Mouse (Mus musculus): Measurements from ENCODE around the gene Nav2.

The Nav2 gene

GRCm38 (mm10) chr7:49158641-49159381, 250.3 kb downstream of the Nav2 start:
- no peak for DNase-seq (ENCODE audit: low spot score in 2 of 2)

DNA sequence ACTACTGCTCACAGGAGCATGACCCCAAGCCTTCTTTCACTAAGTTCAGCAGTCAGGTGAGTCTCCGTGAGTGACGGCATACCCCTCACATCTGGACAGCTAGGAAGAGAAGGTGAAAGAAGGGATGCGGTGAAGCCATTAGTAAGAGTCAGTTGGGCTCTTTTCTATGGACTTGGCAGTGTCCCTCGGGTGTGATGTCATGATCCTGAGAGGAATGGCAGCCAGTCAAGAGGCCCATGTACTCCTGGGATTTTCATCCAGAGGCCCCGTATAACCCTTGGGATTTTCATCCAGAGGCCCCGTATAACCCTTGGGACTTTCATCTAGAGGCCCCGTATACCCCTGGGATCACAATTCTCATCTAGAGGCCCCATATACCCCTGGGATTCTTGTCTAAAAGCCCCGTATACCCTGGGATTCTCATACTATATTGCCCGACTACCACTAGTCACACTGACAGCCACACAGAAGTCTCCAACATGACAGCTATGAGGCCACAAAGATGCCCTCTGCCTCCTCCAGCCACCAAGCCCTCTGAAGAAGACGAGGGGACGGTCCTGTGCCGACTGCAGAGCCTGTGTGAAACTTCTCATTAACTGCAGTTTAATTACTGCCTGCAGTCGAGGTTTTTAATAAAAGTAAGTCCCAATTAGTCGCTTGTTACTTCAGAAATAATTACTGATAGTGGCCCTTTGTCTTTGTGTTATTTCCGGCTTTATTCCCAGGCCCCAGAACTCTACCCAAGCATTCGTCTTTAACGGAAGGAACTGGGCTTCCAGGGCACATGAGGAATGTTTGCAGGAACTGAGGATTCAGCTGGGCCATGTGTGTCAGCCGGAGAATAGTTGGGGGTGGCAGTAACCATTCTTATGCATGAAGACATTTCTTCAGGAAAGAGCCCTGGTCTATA, 251.4 kb downstream of the Nav2 start:
- no peak for DNase-seq (ENCODE audit: low spot score in 2 of 2)

DNA sequence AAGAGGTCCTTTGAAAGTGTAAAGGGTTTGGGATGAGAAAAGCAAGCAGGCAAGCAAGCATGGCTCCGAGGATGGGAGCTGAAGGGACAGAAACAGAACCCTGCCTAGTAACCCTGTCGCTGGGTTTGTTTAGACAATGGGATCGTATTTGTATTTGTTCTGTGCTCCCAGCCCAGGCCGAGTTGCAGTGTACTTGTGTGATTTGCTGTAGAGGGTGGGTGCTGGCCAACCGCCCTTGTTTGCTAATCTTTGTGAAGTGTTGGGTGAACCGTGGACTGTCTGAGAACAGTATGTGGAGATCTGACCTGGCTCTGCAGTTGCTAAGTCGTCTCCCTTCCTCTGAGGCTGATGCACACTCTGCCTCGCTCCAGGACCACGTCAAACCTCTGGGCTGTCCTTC, 253.6 kb downstream of the Nav2 start:
- DNase-seq (ENCODE audit: low spot score in 2 of 2): no peak

DNA sequence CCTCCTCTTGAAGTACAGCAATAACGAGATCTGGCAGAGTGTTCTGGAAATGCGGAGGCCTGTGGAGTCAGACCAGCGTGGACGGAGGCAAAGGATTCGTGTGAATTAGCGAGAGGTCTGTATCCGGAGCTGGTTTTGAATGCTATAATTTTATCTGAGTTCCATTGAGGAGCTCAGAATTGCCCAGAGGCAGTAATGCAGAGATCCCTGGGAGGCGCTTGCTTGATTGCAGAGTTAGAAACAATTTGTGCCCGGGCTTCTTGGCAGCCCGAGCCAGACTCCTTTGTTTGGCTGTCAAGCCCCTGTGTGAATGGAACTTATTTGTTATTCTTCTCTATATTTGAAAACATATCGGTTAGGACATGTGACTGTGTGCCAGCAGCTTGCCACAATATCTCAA, 255.3 kb downstream of the Nav2 start:
- no peak for DNase-seq (ENCODE audit: low spot score in 2 of 2)

GRCm38 (mm10) chr7:49164868-49165267, 256.4 kb downstream of the Nav2 start:
- DNase-seq (ENCODE audit: low spot score in 2 of 2): no peak

DNA sequence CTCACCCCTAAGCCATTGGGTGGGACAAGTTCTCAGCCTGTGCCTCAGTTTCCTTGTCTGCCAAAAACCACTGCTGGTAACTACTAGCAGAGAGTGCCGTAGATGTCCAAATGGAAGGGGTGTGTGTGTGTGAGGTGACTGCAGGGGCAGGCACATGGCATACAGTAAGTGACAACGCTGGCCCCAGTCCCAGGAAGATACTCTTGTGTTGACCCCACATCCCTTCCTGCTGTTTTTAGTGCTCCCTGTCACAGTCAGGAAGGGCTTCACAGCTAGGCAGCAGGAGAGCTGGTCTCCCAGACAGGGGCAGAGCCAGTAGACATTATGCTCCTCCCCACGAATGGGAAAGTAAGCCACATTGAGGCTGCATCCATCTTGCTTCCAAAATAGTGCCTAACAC, 264.4 kb downstream of the Nav2 start:
- DNase-seq (ENCODE audit: low spot score in 2 of 2): no peak

DNA sequence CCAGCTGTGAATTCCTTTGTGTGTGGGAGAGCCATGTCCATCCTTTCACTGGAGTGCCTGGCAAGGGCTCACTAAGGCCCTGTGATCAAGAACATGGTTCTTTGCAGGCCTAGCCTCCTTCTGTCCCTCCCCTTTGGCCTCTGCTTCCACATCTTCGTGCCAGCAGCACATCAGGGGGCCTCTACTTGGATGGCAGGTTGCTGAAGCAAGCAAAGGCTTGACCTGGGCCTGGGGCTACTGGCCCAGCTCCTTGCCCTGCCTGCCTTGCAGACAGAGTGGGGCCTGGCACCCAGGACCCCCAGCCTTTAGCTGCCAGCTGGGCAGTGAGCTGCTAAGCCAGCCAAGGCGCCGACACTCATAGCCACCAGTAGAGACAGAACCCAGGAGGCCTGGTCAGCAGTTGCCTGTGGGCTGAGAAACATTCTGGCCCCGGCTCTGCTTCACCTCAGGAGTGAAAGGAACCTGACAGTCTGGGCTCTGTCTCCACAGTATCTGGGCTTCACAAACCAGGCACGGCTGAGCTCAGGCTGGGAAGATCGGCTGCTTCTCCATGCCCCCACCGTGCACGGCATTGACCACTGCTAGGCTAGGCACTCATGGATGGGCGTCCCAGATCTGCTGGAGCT, 267.4 kb downstream of the Nav2 start:
- DNase-seq (ENCODE audit: low spot score in 2 of 2): no peak

DNA sequence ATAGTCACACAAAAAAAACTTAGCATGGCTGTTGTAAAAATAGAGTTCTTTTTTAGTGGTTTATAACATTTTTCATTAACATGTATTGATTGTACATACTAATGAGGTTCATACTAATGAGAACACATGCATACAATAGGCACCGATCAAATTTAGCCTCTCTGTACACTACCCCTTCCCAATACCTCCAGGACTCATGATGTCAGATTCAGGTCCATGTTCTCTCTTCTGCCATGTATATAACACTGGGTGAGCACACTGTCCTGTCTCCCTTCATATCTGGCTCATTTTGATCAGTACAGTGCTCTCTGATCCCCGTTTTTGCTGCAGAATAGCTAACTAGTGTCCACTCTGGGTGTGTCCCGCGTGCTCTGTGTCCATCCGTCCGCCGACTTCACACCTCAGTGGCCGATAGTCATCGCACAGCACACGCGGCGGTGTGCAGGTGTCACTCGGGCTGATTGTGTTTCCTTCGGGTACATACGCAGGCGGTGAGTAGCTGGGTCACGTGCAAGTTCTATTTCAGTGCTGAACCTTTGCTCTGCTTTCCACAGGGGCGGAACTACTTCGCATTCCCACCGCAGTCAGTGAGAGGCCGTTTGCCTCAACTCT, 268.2 kb downstream of the Nav2 start:
- peak; percentile 27 to 51 for DNase-seq (ENCODE audit: low spot score in 2 of 2)

DNA sequence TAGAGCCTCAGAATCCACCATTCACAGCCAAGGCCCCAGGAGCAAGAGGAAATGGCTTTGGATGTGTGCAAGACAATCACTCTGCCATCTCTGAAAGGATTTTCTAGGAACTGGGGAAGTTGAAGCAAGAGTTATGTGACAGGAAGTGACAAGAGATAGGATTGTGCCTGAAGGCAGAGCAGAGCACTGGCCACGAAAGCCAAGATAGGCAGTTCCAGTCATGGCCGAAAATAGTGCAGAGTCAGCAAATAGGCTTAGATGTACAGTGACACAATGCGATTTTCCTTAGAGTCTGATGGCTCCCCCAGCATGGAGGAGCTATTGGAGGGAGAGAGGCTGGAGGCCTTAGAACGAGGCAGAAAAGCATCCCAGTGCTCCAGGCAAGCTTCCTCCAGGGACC, 269.7 kb downstream of the Nav2 start:
- DNase-seq (ENCODE audit: low spot score in 2 of 2): no peak

GRCm38 (mm10) chr7:49181010-49181409, 272.5 kb downstream of the Nav2 start:
- DNase-seq (ENCODE audit: low spot score in 2 of 2): no peak

- DNase-seq (ENCODE audit: low spot score in 2 of 2): no peak
Observed at GRCm38 (mm10) chr7:49182427-49182826, 273.9 kb downstream of the Nav2 start.

- DNase-seq (ENCODE audit: low spot score in 2 of 2): no peak
Observed at GRCm38 (mm10) chr7:49183696-49184095, 275.2 kb downstream of the Nav2 start.

- no peak for DNase-seq (ENCODE audit: low spot score in 2 of 2)
Observed at GRCm38 (mm10) chr7:49185991-49186390, 277.5 kb downstream of the Nav2 start.

- DNase-seq (ENCODE audit: low spot score in 2 of 2): no peak
Observed at GRCm38 (mm10) chr7:49189364-49189763, 280.8 kb downstream of the Nav2 start.

GRCm38 (mm10) chr7:49190231-49190985, 281.9 kb downstream of the Nav2 start:
- no peak for DNase-seq (ENCODE audit: low spot score in 2 of 2)

- no peak for DNase-seq (ENCODE audit: low spot score in 2 of 2)
Observed at GRCm38 (mm10) chr7:49191081-49191678, 282.7 kb downstream of the Nav2 start.

DNA sequence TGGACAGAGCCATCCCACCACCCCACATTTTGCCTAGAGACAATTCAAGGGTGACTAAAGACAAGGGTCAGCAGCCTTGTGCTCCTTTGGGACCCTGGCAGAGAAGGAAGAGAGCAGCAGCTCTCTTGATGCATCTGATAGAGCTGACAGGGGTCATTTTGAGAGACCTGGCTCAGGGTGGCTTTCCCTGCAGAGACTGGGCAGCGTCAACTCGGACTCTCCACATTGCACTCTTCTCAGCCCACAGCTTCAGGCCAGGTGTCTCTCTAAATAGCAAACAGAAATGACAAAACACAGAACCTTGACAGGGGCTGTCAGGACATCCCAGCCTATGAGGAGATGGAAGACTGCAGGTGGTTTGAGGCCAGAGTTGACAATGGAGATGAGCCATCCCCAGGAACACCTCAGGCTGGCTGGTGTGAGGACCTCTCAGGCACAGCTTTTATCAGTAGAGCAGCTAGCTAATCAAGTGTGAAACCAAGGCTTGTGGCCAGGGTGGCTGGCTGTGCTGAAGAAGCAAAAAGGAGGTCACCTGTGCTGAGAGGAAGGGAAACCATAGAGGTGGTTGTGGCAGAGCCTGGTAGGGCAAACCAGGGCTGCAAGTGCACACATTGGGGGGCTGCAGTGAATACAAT, 283.7 kb downstream of the Nav2 start:
- DNase-seq (ENCODE audit: low spot score in 2 of 2): no peak

DNA sequence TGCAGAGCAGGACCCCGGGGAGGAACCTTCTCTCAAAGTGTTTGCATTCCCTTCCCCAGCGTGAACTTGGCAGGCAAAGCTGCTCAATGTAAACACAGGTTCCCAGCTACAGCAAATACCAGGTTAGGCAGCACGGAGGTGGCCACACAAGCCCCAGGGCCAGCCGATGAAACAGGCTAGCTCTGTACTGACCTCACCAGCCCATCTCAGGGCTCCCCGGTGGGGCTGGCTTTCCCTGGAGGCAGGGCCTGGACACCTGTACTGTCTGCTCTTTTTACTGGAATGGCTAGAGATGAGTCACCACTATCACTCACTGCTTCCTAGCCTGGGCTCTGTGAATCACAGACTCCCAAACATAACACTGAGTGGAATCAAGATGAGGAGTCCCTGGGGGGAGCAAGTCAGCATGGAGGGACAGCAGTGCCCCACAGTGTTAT, 287.2 kb downstream of the Nav2 start:
- no peak for DNase-seq (ENCODE audit: low spot score in 2 of 2)

DNA sequence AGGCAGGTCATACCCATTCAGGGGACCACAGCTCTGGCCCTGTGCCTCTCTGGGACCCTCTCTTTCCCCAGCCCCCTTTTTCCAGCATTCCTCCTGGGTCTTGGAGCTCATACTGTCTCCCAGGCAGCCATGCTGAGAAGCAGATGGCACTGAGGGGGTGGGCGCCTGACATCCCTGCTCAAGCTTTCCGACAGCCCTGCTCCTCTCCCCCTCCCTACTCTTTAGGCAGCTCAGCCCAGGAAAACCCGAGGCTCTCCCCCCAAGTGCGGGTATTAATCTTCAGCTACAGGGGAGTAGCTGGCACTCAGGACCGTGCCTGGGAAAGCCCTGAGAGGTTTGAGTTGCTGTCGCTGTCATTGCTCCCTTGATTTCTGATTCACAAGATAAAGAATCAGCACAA, 290.9 kb downstream of the Nav2 start:
- no peak for DNase-seq (ENCODE audit: low spot score in 2 of 2)

GRCm38 (mm10) chr7:49200270-49200669, 291.8 kb downstream of the Nav2 start:
- no peak for DNase-seq (ENCODE audit: low spot score in 2 of 2)

All from urinary bladder, postnatal 36 days (tissue).